Mouse (Mus musculus) left cerebral cortex, adult 2 months (tissue): Measurements from ENCODE around the gene Ifitm7. TPM values are rescaled to one million over a fixed set of nuclear protein-coding genes. Genes with fewer than 3 reads are reported as not detected.

Source experiments
- DNase-seq, 2 experiments: peaks; one replicate each; pipeline ENCODE4 v3.0.0; 2021 to 2022; ENCODE audit warnings: low spot score in 2 of 2, mixed read lengths in 1 of 2; ENCODE audit errors: extremely low spot score in 1 of 2
- H3K27ac ChIP-seq: fragments of 200-600 bp; 2 replicates; pipeline ENCODE4 v1.8.1; 2022
- H3K4me3 ChIP-seq: fragments of 200-600 bp; 2 replicates; pipeline ENCODE4 v1.8.1; 2022
- CTCF ChIP-seq: fragments of 200-600 bp; IDR thresholded peaks from 2 replicates; pipeline ENCODE4 v1.8.1; 2022; ENCODE audit warnings: antibody characterized with exemption, mild to moderate bottlenecking, moderate library complexity
- intact Hi-C: fragments of 180-260 bp; cut with DNase I; formaldehyde crosslinking; loops from one replicate; pipeline ENCODE4 v1.15.1; 2025
- total RNA-seq, 2 experiments: library from RNA; stranded (reverse); gene quantifications; 2 replicates each; pipeline ENCODE4 v1.2.3; 2021

Gene Ifitm7
- total RNA-seq, 2 experiments from 2014 or later, result 1.3 to 2.0 TPM

- DNase-seq, result no peak
- Histone ChIP-seq H3K27ac (no peak overlapping the region), H3K4me3 (no peak overlapping the region)
- intact Hi-C loops, result no loop called here
- no peak for TF ChIP-seq CTCF
Measured at GRCm38 (mm10) chr16:13972051-13972450, 14.6 kb downstream of the Ifitm7 start.

- DNase-seq, result no peak
- Histone ChIP-seq H3K27ac (no peak overlapping the region), H3K4me3 (no peak overlapping the region)
- intact Hi-C loops, result no loop called here
- no peak for TF ChIP-seq CTCF
Measured at GRCm38 (mm10) chr16:13969096-13969495, 17.6 kb downstream of the Ifitm7 start.

GRCm38 (mm10) chr16:13962053-13962452, 24.6 kb downstream of the Ifitm7 start:
- intact Hi-C loops, result no loop called here
- Histone ChIP-seq H3K27ac (no peak overlapping the region), H3K4me3 (no peak overlapping the region)
- no peak for TF ChIP-seq CTCF
- no peak for DNase-seq

- no peak for TF ChIP-seq CTCF
- intact Hi-C loops, result no loop called here
- DNase-seq, result no peak
- no peak overlapping the region for H3K27ac ChIP-seq
- no peak overlapping the region for H3K4me3 ChIP-seq
Measured at GRCm38 (mm10) chr16:13951245-13951644, 35.4 kb downstream of the Ifitm7 start.

- TF ChIP-seq CTCF, result no peak
- Histone ChIP-seq H3K27ac (no peak overlapping the region), H3K4me3 (no peak overlapping the region)
- DNase-seq, result no peak
- intact Hi-C loops, result no loop called here
Measured at GRCm38 (mm10) chr16:13946306-13946705, 40.4 kb downstream of the Ifitm7 start.

- no peak overlapping the region for H3K4me3 ChIP-seq
- no peak for DNase-seq
- H3K27ac ChIP-seq, result no peak overlapping the region
- intact Hi-C loops, result no loop called here
- TF ChIP-seq CTCF, result no peak
Measured at GRCm38 (mm10) chr16:13945153-13945552, 41.5 kb downstream of the Ifitm7 start.

- TF ChIP-seq CTCF, result no peak
- DNase-seq, result no peak
- H3K4me3 ChIP-seq, result no peak overlapping the region
- H3K27ac ChIP-seq, result no peak overlapping the region
- intact Hi-C loops, result no loop called here
Measured at GRCm38 (mm10) chr16:13944752-13945151, 41.9 kb downstream of the Ifitm7 start.

- no peak overlapping the region for H3K4me3 ChIP-seq
- DNase-seq, result no peak
- intact Hi-C loops, result no loop called here
- H3K27ac ChIP-seq, result no peak overlapping the region
- TF ChIP-seq CTCF, result no peak
Measured at GRCm38 (mm10) chr16:13944178-13944577, 42.5 kb downstream of the Ifitm7 start.

GRCm38 (mm10) chr16:13940847-13941395, 45.8 kb downstream of the Ifitm7 start:
- no peak for DNase-seq
- intact Hi-C loops, result loop anchor here (1.0 to 2.0 kb wide), 2 partner anchors 38 to 46 kb away; partner anchors contain the start of genes 2900011O08Rik, Ifitm7, Mpv17l and Pdxdc1
- H3K4me3 ChIP-seq, result peak overlapping the region; percentile 82
- H3K27ac ChIP-seq, result peak overlapping the region; percentile 86
- TF ChIP-seq CTCF, result no peak

- H3K4me3 ChIP-seq, result peak overlapping the region; percentile 82
- peak overlapping the region; percentile 86 for H3K27ac ChIP-seq
- intact Hi-C loops, result loop anchor here (1.0 to 2.0 kb wide), 2 partner anchors 37 to 47 kb away; partner anchors contain the start of genes 2900011O08Rik, Ifitm7, Mpv17l and Pdxdc1
- TF ChIP-seq CTCF, result no peak
- DNase-seq, result peak; percentile 79 to 85
Measured at GRCm38 (mm10) chr16:13940139-13940846, 46.4 kb downstream of the Ifitm7 start.

Other genes with a start within 250 kb of the Ifitm7 start
- 10 to 100 TPM; 44.9 to 50.8 TPM for gene Rrn3, start 206.2 kb downstream of the Ifitm7 start, total RNA-seq
- 10 to 100 TPM; 92.8 to 99.1 TPM for gene Ntan1, start 168.0 kb downstream of the Ifitm7 start, total RNA-seq
- 10 to 100 TPM; 70.4 to 73.0 TPM for gene Pdxdc1, start 83.8 kb downstream of the Ifitm7 start, total RNA-seq
- 10 to 100 TPM; 62.7 to 69.9 TPM for gene Mpv17l, start 83.7 kb downstream of the Ifitm7 start, total RNA-seq
- 100 to 1,000 TPM; 272 to 289 TPM for gene 2900011O08Rik, start 284 bp downstream of the Ifitm7 start, total RNA-seq
- gene Nde1, start 176.4 kb upstream of the Ifitm7 start, total RNA-seq, result 10 to 100 TPM; 15.9 to 19.1 TPM
- 100 to 1,000 TPM; 162 TPM for gene Marf1, start 176.5 kb upstream of the Ifitm7 start, total RNA-seq